Mouse (Mus musculus) embryonic fibroblast, embryonic 13.5 days (primary cell): ENCODE results near the gene Gm10401.

Source experiments
- CTCF ChIP-seq: IDR thresholded peaks from 2 replicates; pipeline ENCODE4 v1.5.1; 2011; ENCODE audit warnings: mild to moderate bottlenecking, control low read depth, low read length, moderate library complexity, borderline replicate concordance; ENCODE audit not compliant: insufficient read depth
- POLR2A ChIP-seq: IDR thresholded peaks from 2 replicates; pipeline ENCODE4 v1.6.1; 2011; ENCODE audit warnings: low read depth, mild to moderate bottlenecking, control low read depth, low read length, moderate library complexity

DNA sequence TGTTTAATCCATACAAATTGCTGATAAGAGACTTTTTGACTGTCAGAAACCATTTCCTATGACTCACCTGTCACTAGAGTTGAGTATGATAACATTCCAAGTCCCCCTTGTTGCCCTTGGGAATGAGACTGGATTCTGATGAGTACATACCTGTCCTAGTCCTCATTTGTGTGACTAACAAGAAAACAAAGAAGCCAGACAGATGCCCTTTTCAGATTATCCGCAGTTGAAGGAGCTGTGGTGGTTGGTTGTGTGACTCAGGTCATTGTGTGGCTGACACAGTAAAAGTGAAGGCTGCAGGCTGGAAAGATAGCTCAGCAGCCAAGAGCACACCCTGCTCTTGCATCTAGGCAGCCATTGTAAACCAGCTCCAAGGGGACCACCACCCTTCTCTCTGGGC, 35.5 kb downstream of the Gm10401 start:
- TF ChIP-seq CTCF, result no peak
- TF ChIP-seq POLR2A, result no peak
